Mouse (Mus musculus) hindbrain, embryonic 16.5 days (tissue): ENCODE data around the gene Olfr1198. TPM values are rescaled to one million over a fixed set of nuclear protein-coding genes. Genes with fewer than 3 reads are reported as not detected.

Experiments
- ATAC-seq: fragments of 200-750 bp; cut with Nextera tagmentation; 2 replicates; pipeline ENCODE4 v1.8.0; 2017; ENCODE audit warnings: moderate TSS enrichment, moderate library complexity
- H3K27ac ChIP-seq: fragments of 300-500 bp; sonication (generic); 2 replicates; pipeline ENCODE4 v1.5.1; 2014; ENCODE audit warnings: low read depth, mild to moderate bottlenecking, control low read depth, low read length, moderate library complexity
- H3K27me3 ChIP-seq: fragments of 300-500 bp; sonication (generic); replicated peaks from 2 replicates; pipeline ENCODE4 v1.6.1; 2014; ENCODE audit warnings: low read length; ENCODE audit not compliant: control insufficient read depth, insufficient read depth
- H3K36me3 ChIP-seq: fragments of 300-500 bp; sonication (generic); 2 replicates; pipeline ENCODE4 v1.6.1; 2014; ENCODE audit warnings: mild to moderate bottlenecking, low read length, moderate library complexity, mixed read lengths; ENCODE audit not compliant: control insufficient read depth, insufficient read depth
- H3K4me1 ChIP-seq: fragments of 300-500 bp; sonication (generic); 2 replicates; pipeline ENCODE4 v1.6.1; 2014; ENCODE audit warnings: low read depth, low read length; ENCODE audit not compliant: control insufficient read depth, insufficient read depth
- H3K4me2 ChIP-seq: fragments of 300-500 bp; sonication (generic); 2 replicates; pipeline ENCODE4 v1.6.1; 2014; ENCODE audit warnings: mild to moderate bottlenecking, low read length, control low read depth, moderate library complexity
- H3K4me3 ChIP-seq: fragments of 300-500 bp; sonication (generic); 2 replicates; pipeline ENCODE4 v1.5.1; 2014; ENCODE audit warnings: mild to moderate bottlenecking, low read length, control low read depth, moderate library complexity
- H3K9ac ChIP-seq: fragments of 300-500 bp; sonication (generic); 2 replicates; pipeline ENCODE4 v1.6.1; 2014; ENCODE audit warnings: low read depth, mild to moderate bottlenecking, control low read depth, low read length, moderate library complexity
- H3K9me3 ChIP-seq: fragments of 300-500 bp; sonication (generic); 2 replicates; pipeline ENCODE4 v1.6.1; 2014; ENCODE audit warnings: mild to moderate bottlenecking, low read length, moderate library complexity; ENCODE audit not compliant: control insufficient read depth
- WGBS: fragments of 180-500 bp; shearing (Covaris S2); extraction: QIAGEN DNeasy Blood & Tissue Kit; methylation state at CpG from one replicate; pipeline ENCODE4 v1.1.7; 2014; 5-methylcytosine and 5-hydroxymethylcytosine counted together
- polyA plus RNA-seq: library from polyadenylated mRNA; unstranded; fragments of >200 nt; fragmentation: Nextera tagmentation; extraction: Ambion mirVana; gene quantifications from 2 replicates; pipeline ENCODE4 v1.2.1, GENCODE M21; 2015

The Olfr1198 gene
- not detected in 2 replicates for polyA plus RNA-seq

DNA sequence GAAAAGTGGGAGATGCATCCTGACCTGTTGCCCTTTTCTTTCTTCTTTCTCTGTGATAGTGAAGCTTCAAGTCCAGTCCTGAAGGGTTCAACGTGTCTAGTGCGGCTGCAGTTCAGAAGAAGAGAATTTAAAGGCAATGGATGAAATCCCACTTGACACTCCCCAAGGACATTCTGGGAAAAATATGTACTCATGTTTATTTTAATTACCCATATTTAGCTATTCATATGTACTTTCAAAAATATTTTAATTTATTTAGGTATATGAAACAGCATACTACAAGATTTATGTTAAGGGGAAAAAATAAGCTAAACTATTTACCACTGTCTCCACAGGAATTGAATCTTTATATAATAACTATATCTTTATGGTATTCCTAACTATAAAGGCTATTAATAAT is at the start of gene Olfr1198:
Gene Olfr1198 (minus strand): TSS at position 101 of the 400 bp plus-strand sequence.
- Histone ChIP-seq H3K27ac (no peak within 1 kb of the TSS), H3K9me3 (no peaks in the 10 kb centered on the region), H3K9ac (no peak within 1 kb of the TSS), H3K4me1 (no peaks in the 10 kb centered on the region), H3K4me3 (no peak within 1 kb of the TSS), H3K27me3 (no peaks in the 10 kb centered on the region), H3K36me3 (no peaks in the 10 kb centered on the region), H3K4me2 (no peak within 1 kb of the TSS)
- WGBS: 93% methylated on average over 2 of the region's 2 CpGs
- ATAC-seq: no peak

DNA sequence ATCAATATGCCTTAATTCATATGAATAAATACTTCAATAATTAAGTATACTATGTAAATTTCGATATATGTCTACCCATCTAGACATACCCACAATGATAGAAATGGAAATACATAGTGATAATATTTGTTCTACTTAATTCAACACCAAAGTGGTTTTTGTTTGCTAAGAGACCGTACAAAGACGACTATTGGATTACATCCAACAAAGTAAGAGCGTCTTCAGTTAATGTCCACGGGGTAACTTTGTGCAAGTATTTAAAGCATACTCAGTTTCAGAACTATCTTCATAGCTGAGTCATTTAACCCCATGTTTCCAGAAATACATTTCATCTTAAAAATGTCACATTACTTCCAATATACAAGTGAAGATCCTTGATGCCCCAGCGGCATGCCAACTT is 41.6 kb upstream of the Olfr1198 start, which contains the start of gene Olfr1201:
Gene Olfr1201 (plus strand): TSS at position 301 of the 400 bp plus-strand sequence.
- H3K27me3 ChIP-seq: no peaks in the 10 kb centered on the region
- no peak for ATAC-seq
- no peaks in the 10 kb centered on the region for H3K4me1 ChIP-seq
- no peaks in the 10 kb centered on the region for H3K36me3 ChIP-seq
- no peak within 1 kb of the TSS for H3K27ac ChIP-seq
- H3K4me3 ChIP-seq: no peak within 1 kb of the TSS
- 86% methylated on average over 6 of the region's 6 CpGs for WGBS
- H3K9ac ChIP-seq: no peak within 1 kb of the TSS
- no peaks in the 10 kb centered on the region for H3K9me3 ChIP-seq
- H3K4me2 ChIP-seq: no peak within 1 kb of the TSS

DNA sequence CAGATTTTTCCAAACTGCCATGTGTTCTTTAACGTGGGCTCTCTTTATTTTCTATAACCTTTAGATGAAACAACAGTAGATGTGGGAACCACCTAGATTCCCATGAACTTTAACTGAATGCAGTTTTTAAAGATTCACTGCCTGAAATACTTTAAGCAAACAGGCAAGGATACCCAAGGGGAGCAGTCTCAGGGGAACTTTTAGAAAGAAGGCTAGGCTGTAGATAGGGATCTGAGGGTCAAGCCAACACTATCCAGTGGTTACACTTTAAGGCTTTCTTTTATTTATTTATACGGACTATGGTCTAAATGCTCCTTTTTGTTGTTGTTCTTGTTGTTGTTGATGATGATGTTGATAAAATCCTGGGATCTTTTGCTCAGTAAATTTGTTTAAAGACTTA is 19.2 kb upstream of the Olfr1198 start, which contains the start of gene Olfr1200:
Gene Olfr1200 (minus strand): TSS at position 101 of the 400 bp plus-strand sequence.
- no peak for ATAC-seq
- Histone ChIP-seq H3K4me3 (no peak within 1 kb of the TSS), H3K9ac (no peak within 1 kb of the TSS), H3K4me2 (no peak within 1 kb of the TSS), H3K27me3 (no peaks in the 10 kb centered on the region), H3K4me1 (no peaks in the 10 kb centered on the region), H3K36me3 (no peaks in the 10 kb centered on the region), H3K9me3 (no peaks in the 10 kb centered on the region), H3K27ac (no peak within 1 kb of the TSS)
- WGBS: 87% methylated on average over 2 of the region's 2 CpGs

DNA sequence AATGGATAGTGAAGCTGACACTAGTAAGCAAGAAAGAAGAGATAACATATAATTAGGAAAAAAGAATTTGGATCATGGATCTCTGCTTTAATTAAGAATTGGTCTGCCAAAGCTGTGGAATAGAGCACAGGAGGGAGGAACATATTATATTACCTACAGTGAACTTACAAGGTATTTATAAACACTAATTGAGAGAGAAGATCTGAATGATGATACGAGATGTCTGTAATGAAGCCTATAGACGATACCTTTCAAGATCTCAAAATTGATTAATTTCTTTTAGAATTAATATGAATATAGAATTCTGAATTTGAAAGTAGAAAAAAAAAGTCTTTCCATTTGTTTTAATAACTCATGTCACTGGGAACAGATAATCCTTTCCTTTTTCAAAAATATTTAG is 9.2 kb upstream of the Olfr1198 start, which contains the start of gene Olfr1199:
Gene Olfr1199 (minus strand): TSS at position 101 of the 400 bp plus-strand sequence.
- H3K9me3 ChIP-seq: no peaks in the 10 kb centered on the region
- no peaks in the 10 kb centered on the region for H3K4me1 ChIP-seq
- H3K4me2 ChIP-seq: no peak within 1 kb of the TSS
- WGBS: 95% methylated on average over 2 of the region's 2 CpGs
- ATAC-seq: no peak
- H3K27ac ChIP-seq: no peak within 1 kb of the TSS
- H3K27me3 ChIP-seq: no peaks in the 10 kb centered on the region
- no peak within 1 kb of the TSS for H3K9ac ChIP-seq
- H3K4me3 ChIP-seq: no peak within 1 kb of the TSS
- no peaks in the 10 kb centered on the region for H3K36me3 ChIP-seq

DNA sequence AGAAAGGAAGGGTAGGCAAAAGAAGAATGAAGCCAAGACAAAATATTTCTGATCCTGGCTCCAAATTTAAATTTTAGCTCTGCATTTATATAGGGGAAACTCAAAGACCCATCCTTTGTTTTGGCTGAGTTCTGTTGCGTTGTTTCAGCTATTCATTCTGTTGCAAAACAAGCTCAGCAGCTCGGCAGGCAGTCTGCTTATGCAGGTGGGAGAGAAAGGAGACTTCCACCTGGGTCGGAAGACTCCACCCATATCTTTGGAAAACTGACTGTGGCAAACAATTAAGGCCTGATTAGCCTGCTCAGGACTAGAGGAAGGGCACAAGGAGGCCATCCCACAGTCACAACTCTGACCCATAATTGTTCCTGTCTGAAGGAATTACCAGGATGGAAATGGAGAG is 7.8 kb downstream of the Olfr1198 start:
- no peak for ATAC-seq
- no peaks in the 10 kb centered on the region for H3K4me1 ChIP-seq
- 66% methylated on average over 3 of the region's 3 CpGs for WGBS
- H3K27ac ChIP-seq: no peak overlapping the region
- no peaks in the 10 kb centered on the region for H3K36me3 ChIP-seq
- no peak overlapping the region for H3K4me2 ChIP-seq
- H3K9ac ChIP-seq: no peak overlapping the region
- H3K9me3 ChIP-seq: no peaks in the 10 kb centered on the region
- no peaks in the 10 kb centered on the region for H3K27me3 ChIP-seq
- H3K4me3 ChIP-seq: no peak overlapping the region

DNA sequence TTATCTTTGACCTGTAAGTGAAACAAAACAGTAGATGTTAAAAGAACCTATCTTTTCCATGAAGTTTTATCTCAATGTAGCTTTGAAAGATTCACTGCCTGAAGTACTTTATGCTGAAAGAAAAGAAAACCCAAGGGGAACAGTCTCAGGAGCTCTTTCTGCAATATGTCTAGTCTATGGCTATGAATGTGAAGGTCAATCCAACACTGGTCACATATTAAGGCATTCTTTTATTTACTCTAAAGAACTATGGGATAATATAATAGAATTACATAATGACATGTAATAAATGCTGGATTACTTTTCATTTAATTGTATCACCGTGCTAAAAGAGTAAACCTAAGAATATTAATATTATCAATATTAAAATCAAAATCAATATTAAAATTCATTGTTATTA is 18.9 kb downstream of the Olfr1198 start, which contains the start of gene Olfr1197:
Gene Olfr1197 (minus strand): TSS at position 101 of the 400 bp plus-strand sequence.
- Histone ChIP-seq H3K9ac (no peak within 1 kb of the TSS), H3K9me3 (no peaks in the 10 kb centered on the region), H3K27me3 (no peaks in the 10 kb centered on the region), H3K4me1 (no peaks in the 10 kb centered on the region), H3K4me3 (no peak within 1 kb of the TSS), H3K36me3 (no peaks in the 10 kb centered on the region), H3K4me2 (no peak within 1 kb of the TSS), H3K27ac (no peak within 1 kb of the TSS)
- no peak for ATAC-seq
- 95% methylated on average over 1 of the region's 1 CpGs for WGBS

DNA sequence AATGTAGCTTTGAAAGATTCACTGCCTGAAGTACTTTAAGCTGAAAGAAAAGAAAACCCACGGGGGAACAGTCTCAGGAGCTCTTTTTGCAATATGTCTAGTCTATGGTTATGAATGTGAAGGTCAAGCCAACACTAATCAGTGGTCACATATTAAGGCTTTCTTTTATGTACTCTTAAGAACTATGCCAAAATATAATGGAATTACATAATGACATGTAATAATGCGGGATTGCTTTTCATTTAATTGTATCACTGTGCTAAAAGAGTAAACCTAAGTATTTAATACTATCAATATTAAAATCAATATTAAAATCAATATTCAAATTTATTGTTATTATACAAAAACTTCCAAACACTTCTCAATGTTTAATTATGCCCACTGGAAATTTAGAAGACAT is 46.7 kb downstream of the Olfr1198 start, which contains the start of gene Olfr1196:
Gene Olfr1196 (minus strand): TSS at position 101 of the 400 bp plus-strand sequence.
- no peak for ATAC-seq
- WGBS: 92% methylated on average over 2 of the region's 2 CpGs

More for the DNA sequence above, 46.7 kb downstream of the Olfr1198 start, which contains the start of gene Olfr1196:
- Histone ChIP-seq H3K27me3 (no peaks in the 10 kb centered on the region), H3K9me3 (no peaks in the 10 kb centered on the region), H3K4me3 (no peak within 1 kb of the TSS), H3K4me1 (no peaks in the 10 kb centered on the region), H3K9ac (no peak within 1 kb of the TSS), H3K36me3 (no peaks in the 10 kb centered on the region), H3K27ac (no peak within 1 kb of the TSS), H3K4me2 (no peak within 1 kb of the TSS)

Other genes with a start within 250 kb of the Olfr1198 start
- gene Olfr1186, start 232.8 kb downstream of the Olfr1198 start, polyA plus RNA-seq: not detected in 2 replicates
- gene Olfr1188, start 194.4 kb downstream of the Olfr1198 start, polyA plus RNA-seq: not detected in 2 replicates
- not detected in 2 replicates for gene Olfr1189, start 164.9 kb downstream of the Olfr1198 start, polyA plus RNA-seq
- not detected in 2 replicates for gene Olfr1191-ps1, start 110.8 kb downstream of the Olfr1198 start, polyA plus RNA-seq
- not detected in 2 replicates for gene Olfr1192-ps1, start 102.9 kb downstream of the Olfr1198 start, polyA plus RNA-seq
- gene Olfr1193, start 75.7 kb downstream of the Olfr1198 start, polyA plus RNA-seq: not detected in 2 replicates
- gene Olfr1195, start 62.2 kb downstream of the Olfr1198 start, polyA plus RNA-seq: not detected in 2 replicates
- not detected in 2 replicates for gene Olfr1196, start 46.8 kb downstream of the Olfr1198 start, polyA plus RNA-seq
- not detected in 2 replicates for gene Olfr1197, start 19.0 kb downstream of the Olfr1198 start, polyA plus RNA-seq
- not detected in 2 replicates for gene Olfr1199, start 9.1 kb upstream of the Olfr1198 start, polyA plus RNA-seq
- not detected in 2 replicates for gene Olfr1200, start 19.1 kb upstream of the Olfr1198 start, polyA plus RNA-seq
- not detected in 2 replicates for gene Olfr1201, start 41.7 kb upstream of the Olfr1198 start, polyA plus RNA-seq
- not detected in 2 replicates for gene Olfr1202, start 63.1 kb upstream of the Olfr1198 start, polyA plus RNA-seq
- not detected in 2 replicates for gene Olfr1205, start 78.4 kb upstream of the Olfr1198 start, polyA plus RNA-seq
- gene Olfr1204, start 97.9 kb upstream of the Olfr1198 start, polyA plus RNA-seq: not detected in 2 replicates
- not detected in 2 replicates for gene Olfr1206, start 111.9 kb upstream of the Olfr1198 start, polyA plus RNA-seq
- gene Olfr1208, start 150.9 kb upstream of the Olfr1198 start, polyA plus RNA-seq: not detected in 2 replicates
- gene Olfr1209, start 163.8 kb upstream of the Olfr1198 start, polyA plus RNA-seq: not detected in 2 replicates
- not detected in 2 replicates for gene Olfr1211, start 186.7 kb upstream of the Olfr1198 start, polyA plus RNA-seq
- gene Olfr1212, start 202.6 kb upstream of the Olfr1198 start, polyA plus RNA-seq: not detected in 2 replicates
- gene Gm13762, start 228.9 kb upstream of the Olfr1198 start, polyA plus RNA-seq: not detected in 2 replicates
- gene Olfr1214, start 241.3 kb upstream of the Olfr1198 start, polyA plus RNA-seq: not detected in 2 replicates